Mouse (Mus musculus) testis, adult 2 months (tissue): Measurements from ENCODE around the gene Cntln. TPM values are rescaled to one million over a fixed set of nuclear protein-coding genes. Genes with fewer than 3 reads are reported as not detected.

Experiments used
- H3K27ac ChIP-seq: fragments of 200-500 bp; 2 replicates; pipeline ENCODE4 v1.5.1; 2012; ENCODE audit warnings: low read depth, low read length; ENCODE audit not compliant: control insufficient read depth, insufficient read depth
- H3K27me3 ChIP-seq: fragments of 200-500 bp; 2 replicates; pipeline ENCODE4 v1.6.1; 2012; ENCODE audit warnings: mild to moderate bottlenecking, low read length, moderate library complexity; ENCODE audit not compliant: control insufficient read depth, insufficient read depth
- H3K36me3 ChIP-seq: fragments of 200-500 bp; 2 replicates; pipeline ENCODE4 v1.6.1; 2012; ENCODE audit warnings: mild to moderate bottlenecking, low read length; ENCODE audit not compliant: control insufficient read depth, insufficient read depth
- H3K4me1 ChIP-seq: fragments of 200-500 bp; 2 replicates; pipeline ENCODE4 v1.6.1; 2012; ENCODE audit warnings: low read length; ENCODE audit not compliant: control insufficient read depth, insufficient read depth
- H3K4me3 ChIP-seq: fragments of 200-500 bp; 2 replicates; pipeline ENCODE4 v1.5.1; 2012; ENCODE audit warnings: low read depth, mild to moderate bottlenecking, low read length, moderate library complexity, mixed read lengths; ENCODE audit not compliant: control insufficient read depth
- CTCF ChIP-seq: fragments of 200-500 bp; IDR thresholded peaks from 2 replicates; pipeline ENCODE4 v1.5.1; 2012; ENCODE audit warnings: low read depth, mild to moderate bottlenecking, inconsistent platforms, low read length, moderate library complexity; ENCODE audit not compliant: control insufficient read depth, insufficient read depth, insufficient replicate concordance
- POLR2A ChIP-seq: fragments of 200-500 bp; IDR thresholded peaks from 2 replicates; pipeline ENCODE4 v1.6.1; 2012; ENCODE audit warnings: low read depth, mild to moderate bottlenecking, inconsistent platforms, low read length, moderate library complexity; ENCODE audit not compliant: control insufficient read depth
- polyA plus RNA-seq: library from polyadenylated mRNA; depleted of rRNA; stranded (reverse); fragments of >200 nt; gene quantifications from 2 replicates; pipeline ENCODE4 v1.2.3, GENCODE M21; 2012; rRNA removed

The Cntln gene
- polyA plus RNA-seq, result 6.0 and 7.8 TPM in 2 replicates

DNA sequence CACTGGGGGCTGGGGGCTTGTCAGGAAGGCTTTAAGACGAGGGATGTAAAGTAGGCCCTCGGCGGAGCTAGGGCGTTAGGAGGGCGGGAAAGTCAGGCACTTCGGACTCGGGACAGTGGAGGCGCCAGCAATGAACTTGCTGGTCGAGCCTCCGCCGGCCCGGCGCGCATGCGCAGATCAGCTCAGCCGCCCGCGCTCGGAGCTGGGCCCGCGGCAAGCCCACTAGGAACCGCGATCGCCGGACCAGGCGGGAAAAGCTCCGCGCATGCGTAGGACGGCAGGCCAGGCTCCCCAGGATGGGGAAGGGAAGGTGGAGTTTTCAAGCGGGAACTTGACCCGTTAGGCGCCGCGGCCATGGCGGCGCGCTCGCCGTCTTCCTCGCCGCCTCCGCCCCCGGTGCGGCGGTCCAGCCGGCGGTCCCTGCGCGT lies at the start of gene Cntln:
Cntln (plus strand) TSS at position 199 of the 428 bp plus-strand sequence.
- Histone ChIP-seq H3K27ac (peak within 1 kb of the TSS; percentile 93), H3K36me3 (no peaks in the 10 kb centered on the region; the same call in 1 of the 2 replicates), H3K4me1 (peaks cover 2% of the 10 kb centered on the region), H3K4me3 (peak within 1 kb of the TSS; percentile 93), H3K27me3 (no peaks in the 10 kb centered on the region)
- TF ChIP-seq POLR2A (peak; percentile 86), CTCF (peak; percentile 2; the same call in 1 of the 2 replicates)

DNA sequence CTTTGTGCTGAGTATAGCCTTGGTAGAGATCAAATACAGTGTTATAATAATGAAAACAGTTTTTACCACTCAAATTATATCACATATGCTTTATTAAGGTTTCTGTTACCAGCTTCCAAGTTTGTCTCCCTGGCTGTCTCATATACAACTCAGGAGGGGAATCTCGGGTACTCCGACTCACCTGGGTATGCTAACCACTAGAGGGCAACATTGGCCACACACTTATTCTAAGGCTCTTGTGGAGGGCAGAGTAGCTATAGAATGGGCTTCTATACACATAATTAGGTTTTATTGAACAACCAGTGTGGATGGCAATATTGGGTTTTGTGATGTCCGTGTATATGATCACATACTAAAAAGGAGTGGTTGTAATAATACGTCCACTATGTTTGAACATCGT lies 47.1 kb upstream of the Cntln start:
- TF ChIP-seq CTCF, result no peak
- no peaks in the 10 kb centered on the region for H3K27me3 ChIP-seq
- H3K36me3 ChIP-seq, result no peaks in the 10 kb centered on the region

DNA sequence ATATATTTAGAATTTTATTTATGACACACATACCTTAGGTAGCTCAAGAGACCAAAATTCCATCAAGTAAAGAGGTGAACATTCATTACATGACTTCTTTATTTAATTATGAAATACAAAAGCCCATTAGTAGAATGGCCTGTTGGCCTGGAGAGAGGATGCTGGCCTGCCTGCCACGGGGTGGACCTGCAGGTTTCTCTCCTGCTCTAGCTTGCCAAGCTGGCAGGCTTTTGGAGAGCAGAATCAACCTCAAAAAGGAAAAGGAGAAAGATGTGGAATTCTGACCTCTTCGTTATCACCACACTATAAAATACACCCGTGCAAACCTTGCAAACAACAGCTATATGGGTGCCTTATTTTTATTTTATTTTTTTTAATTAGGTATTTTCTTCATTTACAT lies 45.6 kb upstream of the Cntln start:
- Histone ChIP-seq H3K4me1 (no peaks in the 10 kb centered on the region), H3K4me3 (no peak overlapping the region), H3K27me3 (no peaks in the 10 kb centered on the region), H3K27ac (no peak overlapping the region), H3K36me3 (no peaks in the 10 kb centered on the region)
- TF ChIP-seq CTCF (no peak), POLR2A (no peak)

More for the DNA sequence above, 47.1 kb upstream of the Cntln start:
- Histone ChIP-seq H3K27ac (no peak overlapping the region), H3K4me1 (no peaks in the 10 kb centered on the region), H3K4me3 (no peak overlapping the region)

DNA sequence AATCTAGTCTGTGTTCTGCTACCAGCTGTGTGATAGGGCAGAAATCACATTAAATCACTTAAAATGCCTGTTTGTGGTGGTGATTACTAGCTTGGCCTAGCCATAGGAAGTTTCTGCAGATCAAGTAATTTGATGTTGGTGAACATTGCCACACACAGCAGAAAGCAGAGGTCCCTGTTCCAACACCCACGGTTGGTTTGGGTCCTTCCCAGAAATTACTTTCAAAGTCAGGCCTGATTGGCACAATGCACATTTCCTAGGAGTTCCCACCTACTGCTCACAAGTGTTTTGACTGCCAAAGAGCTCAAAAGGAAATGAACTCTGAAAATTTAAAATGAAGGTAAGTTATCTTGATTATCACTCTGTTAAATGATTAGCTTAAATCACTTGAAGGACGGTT lies 44.6 kb upstream of the Cntln start:
- Histone ChIP-seq H3K4me3 (no peak overlapping the region), H3K27me3 (no peaks in the 10 kb centered on the region), H3K4me1 (no peaks in the 10 kb centered on the region), H3K36me3 (no peaks in the 10 kb centered on the region), H3K27ac (no peak overlapping the region)
- TF ChIP-seq POLR2A, result no peak
- TF ChIP-seq CTCF, result no peak

DNA sequence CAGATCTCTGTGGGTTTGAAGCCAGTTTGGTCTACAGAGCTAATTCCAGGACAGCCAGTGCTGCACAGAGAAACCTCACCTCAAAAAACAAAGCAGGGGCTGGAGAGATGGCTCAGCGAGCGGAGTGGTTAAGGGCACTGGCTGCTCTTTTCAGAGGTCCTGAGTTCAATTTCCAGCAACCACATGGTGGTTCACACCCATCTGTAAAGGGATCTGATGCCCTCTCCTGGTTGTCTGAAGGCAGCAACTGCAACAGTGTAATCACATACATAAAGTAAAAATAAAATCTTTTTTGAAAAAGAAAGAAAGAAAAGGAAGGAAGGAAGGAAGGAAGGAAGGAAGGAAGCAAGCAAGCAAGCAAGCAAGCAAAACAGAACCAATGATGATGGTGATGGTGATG lies 26.5 kb upstream of the Cntln start:
- no peaks in the 10 kb centered on the region for H3K4me1 ChIP-seq
- no peak overlapping the region for H3K4me3 ChIP-seq
- H3K27ac ChIP-seq, result no peak overlapping the region
- H3K27me3 ChIP-seq, result no peaks in the 10 kb centered on the region
- TF ChIP-seq CTCF (no peak), POLR2A (no peak)
- H3K36me3 ChIP-seq, result no peaks in the 10 kb centered on the region

DNA sequence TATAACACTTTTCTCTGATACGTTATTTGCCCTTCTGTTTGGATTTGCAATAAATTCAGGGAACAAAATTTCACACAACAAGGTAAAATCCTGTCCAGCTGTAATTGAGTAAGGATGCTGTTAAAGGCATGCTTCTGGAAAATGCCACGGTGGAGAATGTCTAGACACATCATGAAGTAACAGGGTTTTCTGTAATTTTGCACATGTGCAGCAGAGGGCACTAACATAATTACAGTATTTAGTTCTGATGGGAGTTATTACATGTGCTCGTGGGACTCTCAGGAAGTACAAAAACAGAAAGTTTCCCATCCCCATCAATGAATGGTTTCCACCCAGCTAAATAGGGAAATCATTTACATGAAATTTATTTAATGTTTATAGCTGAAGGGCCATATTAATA lies 7.8 kb upstream of the Cntln start:
- TF ChIP-seq CTCF (no peak), POLR2A (no peak)
- Histone ChIP-seq H3K4me3 (no peak overlapping the region), H3K27me3 (no peaks in the 10 kb centered on the region), H3K36me3 (no peaks in the 10 kb centered on the region), H3K27ac (no peak overlapping the region), H3K4me1 (no peaks in the 10 kb centered on the region)

DNA sequence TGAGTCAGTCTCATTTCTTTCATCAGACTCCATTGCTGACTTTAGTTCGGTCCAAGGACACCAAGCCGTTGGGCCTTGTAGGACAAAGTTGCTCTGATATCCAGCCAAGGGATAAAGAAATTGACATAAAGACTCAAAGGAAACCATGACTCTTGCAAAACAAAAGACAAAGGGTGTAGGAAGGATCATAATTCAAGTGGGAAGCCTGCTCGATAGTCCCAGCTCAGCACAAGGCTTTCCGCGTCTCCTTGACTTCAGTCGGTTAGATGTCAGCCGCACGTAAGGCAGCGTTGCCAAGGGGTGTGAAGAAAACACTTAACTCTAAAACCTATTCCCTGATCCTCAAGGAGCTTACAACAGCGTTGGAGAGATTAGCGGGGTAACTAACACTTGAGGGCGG lies 463 bp upstream of the Cntln start:
- Histone ChIP-seq H3K36me3 (no peaks in the 10 kb centered on the region), H3K27ac (peak overlapping the region; percentile 93), H3K27me3 (no peaks in the 10 kb centered on the region), H3K4me3 (peak overlapping the region; percentile 93), H3K4me1 (peaks cover 2% of the 10 kb centered on the region)
- TF ChIP-seq CTCF, result no peak
- no peak for TF ChIP-seq POLR2A

DNA sequence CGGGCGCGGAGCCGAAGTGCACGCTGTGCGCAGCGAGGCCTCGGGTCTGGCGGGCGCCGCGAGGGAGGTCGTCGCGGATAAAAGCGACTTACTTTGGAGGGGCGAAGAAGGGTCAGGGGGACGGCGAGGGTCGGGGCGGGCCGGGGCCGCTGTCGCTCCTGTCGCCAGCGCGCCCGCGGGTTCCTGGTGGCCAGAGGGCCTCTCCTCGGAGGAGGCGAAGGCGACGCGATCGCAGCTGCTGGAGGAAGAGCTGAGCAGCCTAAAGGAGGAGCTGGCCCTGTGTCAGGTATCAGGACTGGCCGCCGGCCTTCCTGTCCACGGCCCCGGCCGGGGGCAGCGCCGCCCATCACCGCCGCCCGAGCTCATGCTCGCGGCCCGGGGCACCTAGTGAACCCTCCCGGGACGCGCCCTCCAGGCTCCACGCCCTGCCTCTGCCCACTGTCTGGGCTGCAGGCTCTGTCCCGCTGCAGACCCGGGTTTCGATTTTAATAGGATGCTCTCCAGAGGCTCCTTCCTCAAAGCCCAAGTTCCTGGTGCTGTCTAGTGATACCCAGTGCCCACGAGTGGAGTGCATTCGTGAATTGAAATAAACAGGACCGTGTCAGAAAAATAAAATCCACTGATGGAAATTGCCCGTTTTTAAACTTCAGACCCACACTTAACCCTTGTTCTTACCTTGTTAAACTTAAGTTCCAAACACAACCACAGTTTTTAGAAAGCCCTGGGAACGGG lies 596 bp downstream of the Cntln start:
- Histone ChIP-seq H3K4me1 (peaks cover 2% of the 10 kb centered on the region), H3K36me3 (no peaks in the 10 kb centered on the region; the same call in 1 of the 2 replicates), H3K4me3 (peak overlapping the region; percentile 93), H3K27ac (peak overlapping the region; percentile 93), H3K27me3 (no peaks in the 10 kb centered on the region)
- no peak for TF ChIP-seq POLR2A
